Mouse (Mus musculus) limb, embryonic 12.5 days (tissue): Measurements from ENCODE around the gene Tia1. TPM values are rescaled to one million over a fixed set of nuclear protein-coding genes. Genes with fewer than 3 reads are reported as not detected.

Source experiments
- ATAC-seq: fragments of 200-750 bp; cut with Nextera tagmentation; 2 replicates; pipeline ENCODE4 v1.8.0; 2017; ENCODE audit warnings: low read depth, moderate TSS enrichment; ENCODE audit not compliant: insufficient number of reproducible peaks, insufficient read depth, low FRiP score, low TSS enrichment
- H3K27ac ChIP-seq: fragments of 300-500 bp; sonication (generic); 2 replicates; pipeline ENCODE4 v1.5.1; 2016; ENCODE audit warnings: mild to moderate bottlenecking, moderate library complexity
- H3K27me3 ChIP-seq: fragments of 300-500 bp; sonication (generic); 2 replicates; pipeline ENCODE4 v1.6.1; 2016; ENCODE audit warnings: mild to moderate bottlenecking, moderate library complexity
- H3K36me3 ChIP-seq: fragments of 300-500 bp; sonication (generic); 2 replicates; pipeline ENCODE4 v1.6.1; 2016; ENCODE audit warnings: mild to moderate bottlenecking, moderate library complexity
- H3K4me1 ChIP-seq: fragments of 300-500 bp; sonication (generic); replicated peaks from 2 replicates; pipeline ENCODE4 v1.6.1; 2016
- H3K4me2 ChIP-seq: fragments of 300-500 bp; sonication (generic); 2 replicates; pipeline ENCODE4 v1.6.1; 2016; ENCODE audit warnings: mild to moderate bottlenecking, moderate library complexity
- H3K4me3 ChIP-seq: fragments of 300-500 bp; sonication (generic); replicated peaks from 2 replicates; pipeline ENCODE4 v1.5.1; 2016; ENCODE audit warnings: mild to moderate bottlenecking
- H3K9ac ChIP-seq: fragments of 300-500 bp; sonication (generic); replicated peaks from 2 replicates; pipeline ENCODE4 v1.6.1; 2016; ENCODE audit warnings: mild to moderate bottlenecking, moderate library complexity
- H3K9me3 ChIP-seq: fragments of 300-500 bp; sonication (generic); 2 replicates; pipeline ENCODE4 v1.6.1; 2016; ENCODE audit warnings: mild to moderate bottlenecking, moderate library complexity
- WGBS: fragments of 180-500 bp; shearing (Covaris S2); methylation state at CpG from one replicate; pipeline ENCODE4 v1.1.7; 2016; 5-methylcytosine and 5-hydroxymethylcytosine counted together
- polyA plus RNA-seq: library from polyadenylated mRNA; unstranded; fragments of >200 nt; fragmentation: Nextera tagmentation; extraction: Ambion mirVana; gene quantifications from 2 replicates; pipeline ENCODE4 v1.2.1, GENCODE M21; 2016

Gene Tia1
- polyA plus RNA-seq: 298 and 331 TPM in 2 replicates

DNA sequence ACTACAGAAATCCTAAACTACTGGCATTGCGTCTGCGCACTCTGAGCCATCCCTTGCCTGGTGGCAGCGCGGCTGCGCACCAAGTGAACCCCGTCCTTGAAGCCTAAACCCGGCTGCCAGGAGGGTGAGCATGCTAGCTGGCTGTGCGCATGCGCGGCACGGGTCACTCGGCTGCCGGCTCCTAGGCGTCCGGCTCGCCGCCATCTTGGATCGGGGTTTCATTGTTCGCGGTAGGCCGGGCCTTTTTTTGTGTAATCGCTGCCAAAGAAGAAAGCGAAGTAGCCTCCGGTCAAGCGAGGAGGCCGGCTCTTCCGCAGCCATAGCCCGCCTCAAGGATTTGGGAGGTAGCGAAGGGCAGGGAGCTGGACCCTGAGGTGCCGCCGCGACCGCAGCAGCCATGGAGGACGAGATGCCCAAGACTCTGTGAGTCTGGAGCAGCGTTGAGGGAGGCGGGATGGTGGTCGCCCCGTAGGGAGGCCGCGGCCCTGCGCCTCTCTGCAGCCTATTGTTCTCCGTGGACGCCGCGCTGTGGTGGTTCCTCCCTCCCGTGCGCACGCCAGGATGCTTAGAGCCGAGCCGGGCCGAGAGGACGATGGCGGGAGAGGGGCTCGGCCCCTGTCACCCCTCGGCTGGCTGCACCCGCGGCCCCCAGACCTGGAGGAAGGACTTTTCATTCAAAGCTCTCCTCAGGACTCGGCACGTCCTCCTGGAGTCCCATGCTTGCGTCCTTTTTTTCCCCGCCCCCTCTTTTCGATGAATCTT, at the start of gene Tia1:
TSS of gene Tia1 (plus strand) at position 120 of the 762 bp plus-strand sequence.
- peak; percentile 92 for ATAC-seq
- under 1% methylated on average over 61 of the region's 62 CpGs for WGBS
- peak within 1 kb of the TSS; percentile 100 for H3K27ac ChIP-seq
- H3K4me1 ChIP-seq: peaks cover 10% of the 10 kb centered on the region
- peak within 1 kb of the TSS; percentile 99 for H3K9ac ChIP-seq
- H3K27me3 ChIP-seq: 0 out of 2 replicates have a peak, but pooled peaks cover 3% of the 10 kb centered on the region
- H3K9me3 ChIP-seq: no peaks in the 10 kb centered on the region
- peaks cover 15% of the 10 kb centered on the region for H3K36me3 ChIP-seq
- peak within 1 kb of the TSS; percentile 85 for H3K4me3 ChIP-seq
- H3K4me2 ChIP-seq: peak within 1 kb of the TSS; percentile 62

DNA sequence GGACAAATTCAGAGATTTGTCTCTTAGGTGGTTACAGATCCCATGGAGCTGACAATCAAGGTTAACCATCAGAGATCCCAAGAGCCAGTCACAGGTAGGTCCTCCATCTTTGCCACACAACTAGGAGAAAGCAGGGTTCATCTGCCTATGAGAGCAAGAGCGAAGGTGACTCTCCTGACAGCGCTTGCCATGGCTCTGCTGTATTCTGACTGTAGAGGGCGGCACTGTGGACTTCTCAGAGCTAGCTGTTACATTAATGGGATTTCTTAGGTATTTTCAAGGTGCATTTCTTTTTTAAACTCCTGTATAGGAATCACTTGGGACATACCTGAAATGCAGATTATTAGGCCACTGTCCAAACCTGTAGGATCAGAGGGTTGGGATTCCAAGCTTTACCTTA, 49.1 kb upstream of the Tia1 start:
- no peak overlapping the region for H3K4me3 ChIP-seq
- H3K9me3 ChIP-seq: no peaks in the 10 kb centered on the region
- WGBS: 54% methylated on average over 3 of the region's 3 CpGs
- no peak overlapping the region for H3K9ac ChIP-seq
- ATAC-seq: no peak
- no peak overlapping the region for H3K27ac ChIP-seq
- H3K4me2 ChIP-seq: no peak overlapping the region
- H3K4me1 ChIP-seq: no peaks in the 10 kb centered on the region
- no peaks in the 10 kb centered on the region for H3K36me3 ChIP-seq
- H3K27me3 ChIP-seq: no peaks in the 10 kb centered on the region

GRCm38 (mm10) chr6:86356956-86357355, 47.1 kb upstream of the Tia1 start:
- H3K9ac ChIP-seq: no peak overlapping the region
- no peaks in the 10 kb centered on the region for H3K27me3 ChIP-seq
- H3K36me3 ChIP-seq: no peaks in the 10 kb centered on the region
- H3K4me3 ChIP-seq: no peak overlapping the region
- no peak overlapping the region for H3K27ac ChIP-seq
- WGBS: 83% methylated on average over 9 of the region's 9 CpGs
- H3K4me2 ChIP-seq: no peak overlapping the region
- no peaks in the 10 kb centered on the region for H3K4me1 ChIP-seq
- no peaks in the 10 kb centered on the region for H3K9me3 ChIP-seq
- ATAC-seq: no peak

DNA sequence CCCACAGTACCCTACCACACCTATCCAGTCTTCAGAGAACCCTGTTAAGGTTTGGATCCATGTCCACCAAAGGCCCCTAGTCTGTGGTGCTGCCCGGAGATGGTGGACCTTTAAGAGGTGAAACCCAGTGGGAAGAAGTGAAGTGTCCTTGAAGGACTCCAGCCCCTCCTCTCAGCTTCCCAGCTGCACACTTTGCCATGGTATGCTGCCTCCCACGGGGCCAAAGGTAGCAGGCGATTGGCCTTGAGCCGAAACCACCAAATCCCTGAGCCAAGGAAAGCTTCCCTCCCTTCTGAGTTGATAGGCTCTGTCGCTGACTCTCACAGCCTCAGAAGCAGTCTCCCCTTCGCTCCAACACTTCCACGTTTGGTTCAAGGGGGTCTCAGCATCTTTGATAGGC, 43.3 kb upstream of the Tia1 start:
- Histone ChIP-seq H3K4me1 (no peaks in the 10 kb centered on the region), H3K9me3 (no peaks in the 10 kb centered on the region), H3K4me3 (no peak overlapping the region), H3K27me3 (no peaks in the 10 kb centered on the region), H3K27ac (no peak overlapping the region), H3K9ac (no peak overlapping the region), H3K36me3 (no peaks in the 10 kb centered on the region), H3K4me2 (no peak overlapping the region)
- no peak for ATAC-seq
- 60% methylated on average over 7 of the region's 7 CpGs for WGBS

DNA sequence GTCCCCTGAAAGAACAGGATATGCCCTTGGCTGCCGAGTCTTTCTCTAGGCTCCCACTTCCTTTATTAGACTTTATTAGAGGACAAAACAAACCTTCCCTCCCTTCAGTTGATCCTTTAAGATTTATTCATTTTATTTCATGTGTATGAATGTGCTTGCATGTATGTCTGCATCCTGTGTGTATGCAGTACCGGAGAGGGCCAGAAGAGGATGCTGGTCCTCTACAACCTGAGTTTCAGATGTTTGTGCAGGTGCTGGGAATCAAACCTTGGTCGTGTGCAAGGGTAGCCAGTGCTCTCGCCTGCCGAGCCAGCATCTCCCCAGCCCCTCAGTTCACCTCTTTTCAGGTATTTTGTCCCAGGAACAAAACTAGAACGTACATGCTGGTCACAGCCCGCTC, 42.6 kb upstream of the Tia1 start:
- H3K27me3 ChIP-seq: no peaks in the 10 kb centered on the region
- no peak overlapping the region for H3K9ac ChIP-seq
- H3K4me2 ChIP-seq: no peak overlapping the region
- no peak overlapping the region for H3K27ac ChIP-seq
- peaks cover 3% of the 10 kb centered on the region for H3K4me1 ChIP-seq
- H3K4me3 ChIP-seq: no peak overlapping the region
- H3K9me3 ChIP-seq: no peaks in the 10 kb centered on the region
- H3K36me3 ChIP-seq: no peaks in the 10 kb centered on the region
- no peak for ATAC-seq
- 82% methylated on average over 7 of the region's 7 CpGs for WGBS

DNA sequence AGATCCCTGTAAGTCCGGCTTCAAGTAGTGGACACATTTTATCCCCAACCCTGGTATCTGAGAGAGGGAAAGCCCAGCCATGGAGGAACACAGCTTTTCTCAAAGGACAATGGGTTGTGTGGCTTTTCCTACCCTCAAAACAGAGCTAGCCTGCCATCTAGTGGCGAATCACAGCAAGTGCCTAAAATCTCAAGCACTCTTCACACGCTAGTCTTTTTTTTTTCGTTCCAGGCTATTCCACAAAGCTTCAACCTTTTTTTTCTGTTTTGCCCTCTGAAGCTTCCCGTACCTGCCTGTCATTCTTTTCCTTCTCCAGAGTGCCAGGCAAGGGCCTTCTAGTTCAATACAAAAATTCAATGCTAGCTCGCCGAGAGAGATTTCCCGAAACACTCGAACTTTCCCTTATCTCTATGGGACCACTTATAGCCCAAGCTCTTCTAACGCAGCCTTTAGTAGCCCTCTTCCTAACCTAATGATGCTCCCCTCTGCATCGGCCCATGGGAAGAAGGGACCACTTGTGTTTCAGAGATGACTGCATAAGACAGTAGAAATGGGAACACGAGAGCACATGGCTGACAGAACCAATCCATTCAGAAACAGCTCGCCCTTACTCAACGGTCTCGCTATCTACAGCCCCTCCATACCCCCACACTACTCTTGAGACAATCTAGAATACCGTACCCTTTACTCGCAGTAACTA, 39.4 kb upstream of the Tia1 start:
- H3K4me3 ChIP-seq: peak overlapping the region; percentile 69
- peak; percentile 11; the same call in 1 of the 2 replicates for ATAC-seq
- peak overlapping the region; percentile 85 for H3K4me2 ChIP-seq
- H3K9me3 ChIP-seq: no peaks in the 10 kb centered on the region
- H3K27ac ChIP-seq: no peak overlapping the region
- H3K9ac ChIP-seq: peak overlapping the region; percentile 57
- H3K4me1 ChIP-seq: peaks cover 7% of the 10 kb centered on the region
- H3K36me3 ChIP-seq: peaks cover 22% of the 10 kb centered on the region
- WGBS: 5% methylated on average over 17 of the region's 17 CpGs
- no peaks in the 10 kb centered on the region for H3K27me3 ChIP-seq

DNA sequence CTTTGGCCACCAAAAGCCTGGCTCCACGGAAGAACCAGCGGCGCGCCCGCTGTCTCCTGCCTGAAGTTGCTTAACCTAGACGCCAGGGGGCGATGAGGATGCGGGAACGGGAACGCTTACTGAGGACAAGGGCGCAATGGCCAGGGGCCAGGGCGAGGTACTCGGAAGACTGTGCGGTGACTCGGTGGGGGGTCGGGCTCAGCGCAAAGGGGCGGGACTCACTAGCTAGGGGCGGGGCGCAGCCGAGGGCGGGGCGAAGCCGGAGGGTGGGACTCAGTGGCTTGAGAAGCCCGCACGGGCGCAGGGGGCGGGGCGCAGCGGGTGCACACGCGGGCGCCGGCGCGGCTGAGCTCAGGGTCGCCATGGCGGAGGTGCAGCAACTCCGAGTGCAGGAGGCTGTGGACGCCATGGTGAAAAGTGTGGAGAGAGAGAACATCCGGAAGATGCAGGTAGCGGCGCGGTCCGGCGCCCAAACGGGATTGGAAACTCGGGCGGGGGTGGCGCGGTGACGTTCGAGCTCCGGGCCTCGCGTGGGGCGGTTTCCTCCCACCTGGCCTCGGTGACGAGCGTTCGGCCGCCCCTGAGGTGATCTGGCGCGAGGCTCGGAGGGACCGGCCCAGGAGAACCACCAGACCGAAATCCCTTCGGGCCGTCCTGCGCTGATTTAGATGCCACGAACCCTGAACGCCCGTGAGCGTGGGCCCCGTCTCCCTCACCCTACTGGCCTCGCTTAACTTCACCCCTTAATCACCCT, 38.5 kb upstream of the Tia1 start, which contains the start of gene Fam136a:
TSS of gene Fam136a (plus strand) at position 276 of the 754 bp plus-strand sequence.
- peaks cover 24% of the 10 kb centered on the region for H3K36me3 ChIP-seq
- peak within 1 kb of the TSS; percentile 59 for H3K27ac ChIP-seq
- H3K9ac ChIP-seq: peak within 1 kb of the TSS; percentile 76
- H3K4me1 ChIP-seq: peaks cover 10% of the 10 kb centered on the region
- H3K4me2 ChIP-seq: peak within 1 kb of the TSS; percentile 85
- no peaks in the 10 kb centered on the region for H3K9me3 ChIP-seq
- H3K4me3 ChIP-seq: peak within 1 kb of the TSS; percentile 69
- under 1% methylated on average over 76 of the region's 76 CpGs for WGBS
- H3K27me3 ChIP-seq: no peaks in the 10 kb centered on the region
- ATAC-seq: peak; percentile 94

GRCm38 (mm10) chr6:86366125-86366852, 37.7 kb upstream of the Tia1 start:
- H3K4me2 ChIP-seq: peak overlapping the region; percentile 85
- peak overlapping the region; percentile 59 for H3K27ac ChIP-seq
- H3K4me3 ChIP-seq: peak overlapping the region; percentile 69
- peaks cover 24% of the 10 kb centered on the region for H3K36me3 ChIP-seq
- 50% methylated on average over 25 of the region's 25 CpGs for WGBS
- H3K4me1 ChIP-seq: peaks cover 14% of the 10 kb centered on the region
- no peaks in the 10 kb centered on the region for H3K9me3 ChIP-seq
- H3K9ac ChIP-seq: peak overlapping the region; percentile 76
- ATAC-seq: no peak
- no peaks in the 10 kb centered on the region for H3K27me3 ChIP-seq

- ATAC-seq: no peak
- WGBS: 91% methylated on average over 2 of the region's 2 CpGs
- Histone ChIP-seq H3K27ac (no peak overlapping the region), H3K4me2 (peak overlapping the region; percentile 85), H3K9me3 (no peaks in the 10 kb centered on the region), H3K9ac (peak overlapping the region; percentile 76; the same call in 1 of the 2 replicates), H3K36me3 (peaks cover 24% of the 10 kb centered on the region), H3K4me1 (peaks cover 14% of the 10 kb centered on the region), H3K27me3 (no peaks in the 10 kb centered on the region), H3K4me3 (peak overlapping the region; percentile 69)
Measured at GRCm38 (mm10) chr6:86366853-86367249, 37.2 kb upstream of the Tia1 start.

DNA sequence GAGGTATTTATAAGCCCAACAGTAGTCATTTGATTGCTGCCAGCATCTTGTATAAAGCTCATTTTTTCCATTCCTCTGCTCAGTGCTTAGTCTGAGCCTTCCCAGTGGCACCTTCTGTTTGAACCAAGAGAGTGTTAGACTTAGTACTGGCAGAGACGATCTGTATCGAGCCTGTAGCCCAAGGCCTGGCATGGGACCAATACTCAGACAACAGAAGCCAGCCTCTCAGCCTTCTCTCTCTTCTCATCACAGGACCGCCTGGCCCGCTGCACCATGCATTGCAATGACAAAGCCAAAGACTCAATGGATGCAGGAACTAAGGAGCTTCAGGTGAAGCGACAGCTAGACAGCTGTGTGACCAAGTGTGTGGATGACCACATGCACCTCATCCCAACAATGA, 35.5 kb upstream of the Tia1 start:
- Histone ChIP-seq H3K27ac (no peak overlapping the region), H3K4me1 (peaks cover 27% of the 10 kb centered on the region), H3K9me3 (no peaks in the 10 kb centered on the region), H3K4me3 (no peak overlapping the region), H3K4me2 (no peak overlapping the region), H3K36me3 (peaks cover 24% of the 10 kb centered on the region), H3K27me3 (no peaks in the 10 kb centered on the region), H3K9ac (no peak overlapping the region)
- WGBS: 94% methylated on average over 5 of the region's 5 CpGs
- ATAC-seq: no peak
